Mouse (Mus musculus): ENCODE results near the gene Coa7.

The Coa7 gene

GRCm38 (mm10) chr4:108327730-108328484 is at the start of gene Coa7:
Coa7 (plus strand) TSS chr4:108328140.
- peak; percentile 94 for DNase-seq (ENCODE audit: low read depth, low spot score)

GRCm38 (mm10) chr4:108300266-108300665 is 27.7 kb upstream of the Coa7 start:
- DNase-seq (ENCODE audit: low read depth, low spot score): no peak

- DNase-seq (ENCODE audit: low read depth, low spot score): peak; percentile 84
Measured at GRCm38 (mm10) chr4:108300670-108301373, 27.1 kb upstream of the Coa7 start, which contains the start of gene Zyg11b. Zyg11b (minus strand) TSS chr4:108301096.

- no peak for DNase-seq (ENCODE audit: low read depth, low spot score)
Measured at GRCm38 (mm10) chr4:108302296-108302890, 25.5 kb upstream of the Coa7 start.

GRCm38 (mm10) chr4:108310706-108311105 is 17.2 kb upstream of the Coa7 start:
- DNase-seq (ENCODE audit: low read depth, low spot score): no peak

GRCm38 (mm10) chr4:108314041-108314440 is 13.9 kb upstream of the Coa7 start:
- DNase-seq (ENCODE audit: low read depth, low spot score): no peak

- DNase-seq (ENCODE audit: low read depth, low spot score): no peak
Measured at GRCm38 (mm10) chr4:108317656-108318605, 10.0 kb upstream of the Coa7 start.

GRCm38 (mm10) chr4:108318649-108319615 is 9.0 kb upstream of the Coa7 start:
- no peak for DNase-seq (ENCODE audit: low read depth, low spot score)

GRCm38 (mm10) chr4:108319747-108320146 is 8.2 kb upstream of the Coa7 start:
- DNase-seq (ENCODE audit: low read depth, low spot score): no peak

GRCm38 (mm10) chr4:108320627-108321380 is 7.1 kb upstream of the Coa7 start:
- DNase-seq (ENCODE audit: low read depth, low spot score): no peak

- DNase-seq (ENCODE audit: low read depth, low spot score): no peak
Measured at GRCm38 (mm10) chr4:108323588-108323987, 4.4 kb upstream of the Coa7 start.

- DNase-seq (ENCODE audit: low read depth, low spot score): no peak
Measured at GRCm38 (mm10) chr4:108327071-108327579, 815 bp upstream of the Coa7 start.

- no peak for DNase-seq (ENCODE audit: low read depth, low spot score)
Measured at GRCm38 (mm10) chr4:108329840-108330239, 1.9 kb downstream of the Coa7 start.

GRCm38 (mm10) chr4:108332041-108332440 is 4.1 kb downstream of the Coa7 start:
- no peak for DNase-seq (ENCODE audit: low read depth, low spot score)

GRCm38 (mm10) chr4:108335413-108335812 is 7.5 kb downstream of the Coa7 start:
- DNase-seq (ENCODE audit: low read depth, low spot score): no peak

- DNase-seq (ENCODE audit: low read depth, low spot score): no peak
Measured at GRCm38 (mm10) chr4:108336765-108337164, 8.8 kb downstream of the Coa7 start.

- no peak for DNase-seq (ENCODE audit: low read depth, low spot score)
Measured at GRCm38 (mm10) chr4:108337817-108338216, 9.9 kb downstream of the Coa7 start.

GRCm38 (mm10) chr4:108338321-108338733 is 10.4 kb downstream of the Coa7 start:
- DNase-seq (ENCODE audit: low read depth, low spot score): no peak

- no peak for DNase-seq (ENCODE audit: low read depth, low spot score)
Measured at GRCm38 (mm10) chr4:108338811-108339210, 10.9 kb downstream of the Coa7 start.
